Mouse (Mus musculus): ENCODE data around the gene Prune2. TPM values are rescaled to one million over a fixed set of nuclear protein-coding genes. Genes with fewer than 3 reads are reported as not detected.

The Prune2 gene
- polyA plus RNA-seq, 1 experiment from 2014 or later, result 0.55 TPM

DNA sequence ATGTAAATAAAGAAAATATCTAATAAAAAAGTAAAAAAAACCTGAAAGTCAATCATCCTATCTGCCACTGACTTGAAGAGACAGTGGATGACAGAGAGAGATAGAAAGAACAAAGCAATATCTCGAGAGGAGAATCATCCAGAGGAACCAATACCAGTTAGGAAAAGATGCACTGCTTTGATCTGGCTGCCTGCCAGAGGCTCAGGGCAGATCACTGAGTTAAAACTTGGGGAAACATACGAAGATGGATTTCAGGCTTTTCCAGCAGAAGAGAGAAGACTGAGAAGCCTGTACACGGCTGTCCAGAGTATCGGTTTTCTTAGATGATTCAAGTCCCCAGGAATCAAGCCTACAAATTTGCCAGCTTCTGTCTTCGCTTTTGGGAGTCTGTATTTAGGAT, 287.0 kb downstream of the Prune2 start:
- no peaks in the 10 kb centered on the region for H3K36me3 ChIP-seq
- H3K9me3 ChIP-seq (replicated peaks), result no peaks in the 10 kb centered on the region
- DNase-seq (no peak), ATAC-seq (ENCODE audit: low read depth) (no peak)
- no peak overlapping the region for H3K4me2 ChIP-seq
- H3K27me3 ChIP-seq, result no peaks in the 10 kb centered on the region
- 61% methylated on average over 5 of the region's 5 CpGs for WGBS (ENCODE audit: insufficient replicate concordance)
- H3K4me3 ChIP-seq (replicated peaks), result no peak overlapping the region
- no peak overlapping the region for H3K27ac ChIP-seq
- H3K4me1 ChIP-seq (replicated peaks), result peaks cover 6% of the 10 kb centered on the region; the same call in 1 of the 2 replicates
- no peak overlapping the region for H3K9ac ChIP-seq

DNA sequence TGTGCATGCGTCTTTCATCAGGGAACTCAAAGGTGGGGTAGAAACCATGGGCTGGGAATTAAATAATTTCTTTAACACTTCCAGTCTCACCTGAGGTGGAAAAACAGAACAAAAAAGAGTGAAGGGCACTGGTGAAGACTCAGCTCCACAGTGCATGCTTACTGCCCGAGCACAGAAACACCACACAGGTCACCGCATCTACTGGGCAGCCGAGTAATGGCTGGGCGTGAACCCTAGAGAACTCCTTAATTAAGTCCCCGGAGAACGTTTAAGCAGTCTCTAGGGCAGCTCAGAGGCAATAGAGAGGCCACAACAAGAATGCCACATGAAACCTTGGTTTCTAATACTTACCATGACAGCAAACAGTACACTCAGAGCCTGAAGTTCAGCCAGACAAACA, 288.6 kb downstream of the Prune2 start:
- 82% methylated on average over 7 of the region's 7 CpGs for WGBS (ENCODE audit: insufficient replicate concordance)
- H3K36me3 ChIP-seq, result no peaks in the 10 kb centered on the region
- H3K4me1 ChIP-seq (replicated peaks), result peaks cover 6% of the 10 kb centered on the region; the same call in 1 of the 2 replicates
- no peaks in the 10 kb centered on the region for H3K9me3 ChIP-seq (replicated peaks)
- H3K27me3 ChIP-seq, result no peaks in the 10 kb centered on the region
- H3K9ac ChIP-seq, result no peak overlapping the region
- no peak overlapping the region for H3K4me3 ChIP-seq (replicated peaks)
- no peak overlapping the region for H3K27ac ChIP-seq
- DNase-seq (no peak), ATAC-seq (ENCODE audit: low read depth) (no peak)
- no peak overlapping the region for H3K4me2 ChIP-seq

DNA sequence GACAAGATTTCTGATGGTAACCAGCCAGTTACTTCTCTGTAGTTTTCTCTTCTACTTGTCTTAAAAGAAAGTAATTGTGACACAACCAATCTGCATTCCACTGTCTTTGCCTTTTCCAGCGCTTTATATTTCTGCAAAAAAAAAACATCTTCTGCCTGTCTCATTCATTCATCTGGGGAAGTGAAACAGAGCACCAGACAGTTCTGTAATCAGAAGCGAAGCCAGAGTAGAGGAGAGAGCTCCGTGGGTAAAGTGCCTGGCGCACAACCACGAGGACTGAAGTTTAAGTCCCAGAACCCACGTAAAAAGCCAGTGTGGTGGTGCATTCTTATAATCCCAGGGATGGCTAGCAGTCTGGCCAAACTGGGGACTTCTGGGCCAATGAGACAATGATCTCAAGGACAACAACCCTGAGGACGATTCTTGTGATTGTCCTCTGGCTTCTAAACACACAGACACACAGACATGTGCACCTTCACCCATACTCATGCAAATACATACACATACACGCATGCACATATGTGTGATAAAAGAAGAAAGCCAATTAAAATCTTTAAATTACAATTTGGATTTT, 291.5 kb downstream of the Prune2 start:
- no peak overlapping the region for H3K9ac ChIP-seq
- no peaks in the 10 kb centered on the region for H3K36me3 ChIP-seq
- H3K4me1 ChIP-seq (replicated peaks), result peaks cover 6% of the 10 kb centered on the region; the same call in 1 of the 2 replicates
- no peaks in the 10 kb centered on the region for H3K27me3 ChIP-seq
- no peaks in the 10 kb centered on the region for H3K9me3 ChIP-seq (replicated peaks)
- no peak overlapping the region for H3K4me3 ChIP-seq (replicated peaks)
- ATAC-seq (ENCODE audit: low read depth) (no peak), DNase-seq (no peak)
- no peak overlapping the region for H3K27ac ChIP-seq
- no peak overlapping the region for H3K4me2 ChIP-seq
- 59% methylated on average over 8 of the region's 8 CpGs for WGBS (ENCODE audit: insufficient replicate concordance)

DNA sequence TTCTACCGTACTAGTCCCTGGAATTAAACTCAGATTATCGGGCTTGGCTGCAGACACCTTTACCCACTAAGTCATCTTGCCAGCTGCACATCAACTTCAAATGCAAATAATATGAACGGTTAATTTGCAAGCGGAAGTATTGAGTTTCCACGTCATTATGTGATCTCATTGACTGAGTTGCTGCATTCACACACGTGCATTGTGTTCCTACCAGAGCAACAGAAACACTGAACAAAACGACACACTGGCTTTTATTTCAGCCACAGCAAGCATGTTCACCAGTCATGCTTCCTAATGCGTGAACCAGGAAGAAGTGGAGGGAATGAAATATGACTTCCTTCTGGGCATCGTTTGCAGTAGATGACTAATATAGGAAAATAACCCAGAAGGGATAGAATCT, 293.8 kb downstream of the Prune2 start:
- H3K27ac ChIP-seq, result no peak overlapping the region

DNA sequence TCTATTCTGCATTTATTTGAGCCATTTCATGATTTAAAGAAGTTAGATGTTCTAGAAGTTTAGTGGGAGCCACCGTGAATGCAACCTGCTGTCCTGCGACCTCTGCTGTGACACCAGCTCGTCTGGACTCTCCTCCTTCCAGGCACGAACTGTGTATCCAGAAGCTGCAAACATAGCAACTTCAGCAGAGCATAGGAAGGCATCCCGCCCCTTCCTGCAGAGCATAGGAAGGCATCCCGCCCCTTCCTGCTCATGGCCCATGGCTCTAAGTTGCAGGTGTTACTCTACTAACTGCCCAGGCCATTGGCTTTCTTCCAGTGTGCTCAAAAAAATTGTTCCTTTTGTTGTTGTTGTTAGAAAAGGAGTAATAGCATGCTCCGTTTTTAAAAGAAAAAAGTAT, 294.9 kb downstream of the Prune2 start:
- no peak overlapping the region for H3K9ac ChIP-seq
- H3K4me1 ChIP-seq (replicated peaks), result no peaks in the 10 kb centered on the region
- DNase-seq, result no peak
- no peaks in the 10 kb centered on the region for H3K27me3 ChIP-seq
- H3K4me2 ChIP-seq, result no peak overlapping the region
- H3K4me3 ChIP-seq (replicated peaks), result no peak overlapping the region
- 65% methylated on average over 7 of the region's 7 CpGs for WGBS (ENCODE audit: insufficient replicate concordance)
- no peaks in the 10 kb centered on the region for H3K36me3 ChIP-seq
- no peak overlapping the region for H3K27ac ChIP-seq
- ATAC-seq (ENCODE audit: low read depth), result no peak
- no peaks in the 10 kb centered on the region for H3K9me3 ChIP-seq (replicated peaks)

More for the DNA sequence above, 293.8 kb downstream of the Prune2 start:
- Histone ChIP-seq H3K4me3 (replicated peaks) (no peak overlapping the region), H3K9ac (no peak overlapping the region), H3K27me3 (no peaks in the 10 kb centered on the region), H3K4me2 (no peak overlapping the region), H3K4me1 (replicated peaks) (no peaks in the 10 kb centered on the region), H3K36me3 (no peaks in the 10 kb centered on the region), H3K9me3 (replicated peaks) (no peaks in the 10 kb centered on the region)
- WGBS (ENCODE audit: insufficient replicate concordance), result 70% methylated on average over 9 of the region's 9 CpGs
- no peak for ATAC-seq (ENCODE audit: low read depth)
- DNase-seq, result no peak

DNA sequence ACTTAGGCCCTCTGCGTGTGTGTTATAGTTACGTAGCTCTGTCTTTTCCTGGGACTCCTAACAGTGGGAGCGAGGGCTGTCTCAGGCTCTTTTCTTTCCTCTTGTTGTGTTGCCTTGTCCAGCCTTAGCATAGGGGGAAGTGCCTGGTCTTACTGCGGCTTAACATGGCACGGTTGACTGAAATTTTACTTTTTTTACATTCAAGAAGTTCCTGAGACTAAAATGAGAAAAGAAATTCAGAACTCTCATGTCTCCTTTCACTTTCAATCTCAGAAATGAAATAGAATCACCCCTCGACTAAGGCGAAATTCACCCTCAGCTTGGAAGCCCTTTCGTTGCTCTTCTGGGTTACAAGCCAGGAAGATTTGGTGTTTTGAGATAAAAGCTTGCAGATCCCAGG, 295.5 kb downstream of the Prune2 start:
- H3K9ac ChIP-seq, result no peak overlapping the region
- no peaks in the 10 kb centered on the region for H3K9me3 ChIP-seq (replicated peaks)
- WGBS (ENCODE audit: insufficient replicate concordance), result 63% methylated on average over 8 of the region's 8 CpGs
- H3K27ac ChIP-seq, result no peak overlapping the region
- ATAC-seq (ENCODE audit: low read depth), result no peak
- DNase-seq, result no peak
- H3K36me3 ChIP-seq, result no peaks in the 10 kb centered on the region
- H3K4me1 ChIP-seq (replicated peaks), result no peaks in the 10 kb centered on the region
- no peak overlapping the region for H3K4me3 ChIP-seq (replicated peaks)
- H3K27me3 ChIP-seq, result no peaks in the 10 kb centered on the region
- no peak overlapping the region for H3K4me2 ChIP-seq

DNA sequence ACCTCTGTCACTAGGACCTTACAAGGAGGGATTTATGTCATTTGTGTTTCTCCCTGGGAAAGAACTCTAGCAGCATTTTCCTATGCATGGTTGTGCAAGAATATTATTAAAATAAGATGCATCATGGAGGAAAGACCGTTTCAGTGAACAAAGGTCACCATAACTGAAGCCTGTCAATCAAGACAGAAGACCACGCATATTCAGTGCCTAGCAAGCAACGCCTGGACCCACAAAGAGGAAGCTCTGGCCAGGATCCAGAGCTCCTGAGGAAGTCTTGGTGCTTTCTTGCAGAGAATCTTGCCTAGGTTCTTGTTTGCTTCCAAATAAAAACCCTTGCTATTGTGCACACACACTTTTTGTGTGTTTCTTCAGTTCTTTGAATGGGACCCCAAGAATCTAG, 296.9 kb downstream of the Prune2 start:
- Histone ChIP-seq H3K9ac (no peak overlapping the region), H3K9me3 (replicated peaks) (no peaks in the 10 kb centered on the region), H3K4me2 (no peak overlapping the region), H3K27ac (no peak overlapping the region), H3K36me3 (no peaks in the 10 kb centered on the region), H3K4me3 (replicated peaks) (no peak overlapping the region), H3K4me1 (replicated peaks) (no peaks in the 10 kb centered on the region), H3K27me3 (no peaks in the 10 kb centered on the region)
- DNase-seq, result no peak
- 8% methylated on average over 3 of the region's 3 CpGs for WGBS (ENCODE audit: insufficient replicate concordance)
- ATAC-seq (ENCODE audit: low read depth), result no peak

DNA sequence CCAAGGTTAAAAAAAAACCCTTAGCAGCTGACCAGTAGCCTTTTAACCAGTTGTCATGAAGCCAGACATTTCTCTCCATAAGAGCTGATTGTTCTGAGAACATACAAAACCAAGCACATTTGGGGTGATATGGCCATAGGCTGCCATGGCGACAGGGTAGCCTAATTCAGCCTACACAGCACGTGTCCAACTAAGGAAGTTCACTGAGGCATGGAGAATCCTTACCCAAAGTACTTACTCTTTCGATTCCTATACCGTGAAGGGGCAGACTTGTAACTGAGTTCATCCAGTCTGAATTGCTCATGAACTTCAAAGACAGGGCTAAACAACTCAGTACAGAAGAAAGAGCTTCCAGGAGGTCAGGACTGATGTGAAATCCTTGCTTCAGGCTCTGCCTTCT, 299.6 kb downstream of the Prune2 start:
- Histone ChIP-seq H3K4me1 (replicated peaks) (no peaks in the 10 kb centered on the region), H3K27ac (no peak overlapping the region), H3K9me3 (replicated peaks) (no peaks in the 10 kb centered on the region), H3K9ac (no peak overlapping the region), H3K4me3 (replicated peaks) (no peak overlapping the region), H3K36me3 (no peaks in the 10 kb centered on the region), H3K27me3 (no peaks in the 10 kb centered on the region), H3K4me2 (no peak overlapping the region)
- DNase-seq (no peak), ATAC-seq (ENCODE audit: low read depth) (no peak)
- WGBS (ENCODE audit: insufficient replicate concordance), result 60% methylated on average over 4 of the region's 4 CpGs

DNA sequence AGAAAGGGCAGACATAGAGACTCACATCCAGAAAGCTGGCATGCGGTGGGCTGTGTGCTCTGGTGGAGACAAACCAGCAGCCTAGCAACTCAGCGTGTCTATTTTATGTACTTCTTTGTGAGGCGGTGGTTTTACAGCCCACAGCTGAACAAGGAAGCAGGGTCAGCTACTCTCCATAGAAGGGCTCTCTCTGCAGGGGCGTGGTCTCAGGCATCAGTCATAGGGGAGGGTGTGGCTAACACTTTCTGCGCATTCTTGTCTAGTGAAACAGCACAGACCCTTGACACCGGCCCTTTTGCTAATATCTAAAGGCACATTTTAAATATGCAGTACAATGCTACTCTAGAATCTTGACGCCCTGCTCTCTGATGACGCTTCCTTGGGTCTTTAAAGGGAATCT, 300.5 kb downstream of the Prune2 start:
- Histone ChIP-seq H3K36me3 (no peaks in the 10 kb centered on the region), H3K4me2 (no peak overlapping the region), H3K4me1 (replicated peaks) (0 out of 2 replicates have a peak, but pooled peaks cover 2% of the 10 kb centered on the region), H3K27ac (no peak overlapping the region), H3K9ac (no peak overlapping the region), H3K9me3 (replicated peaks) (no peaks in the 10 kb centered on the region), H3K27me3 (no peaks in the 10 kb centered on the region), H3K4me3 (replicated peaks) (no peak overlapping the region)
- 47% methylated on average over 8 of the region's 8 CpGs for WGBS (ENCODE audit: insufficient replicate concordance)
- ATAC-seq (ENCODE audit: low read depth) (peak; percentile 54; the same call in 1 of the 2 replicates), DNase-seq (no peak)

DNA sequence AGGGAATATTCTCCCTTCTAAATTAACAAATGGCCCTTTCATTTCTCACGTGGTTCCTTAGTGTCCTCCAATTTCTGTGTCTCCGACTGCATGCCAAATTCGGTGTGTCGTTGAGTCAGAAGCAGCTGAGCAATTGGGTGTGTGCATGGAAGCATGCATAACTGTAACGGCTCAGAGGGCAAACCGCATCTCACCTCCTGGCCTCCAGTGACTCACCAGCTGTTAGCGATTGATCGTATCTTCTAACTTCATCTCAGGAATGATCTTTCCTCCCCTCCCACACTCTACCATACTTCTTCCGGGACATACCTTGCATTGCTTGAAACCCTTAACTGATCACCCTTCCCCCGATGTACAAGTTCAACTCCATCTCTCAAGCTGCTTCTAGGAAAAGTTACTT, 300.9 kb downstream of the Prune2 start:
- WGBS (ENCODE audit: insufficient replicate concordance), result 77% methylated on average over 10 of the region's 10 CpGs

DNA sequence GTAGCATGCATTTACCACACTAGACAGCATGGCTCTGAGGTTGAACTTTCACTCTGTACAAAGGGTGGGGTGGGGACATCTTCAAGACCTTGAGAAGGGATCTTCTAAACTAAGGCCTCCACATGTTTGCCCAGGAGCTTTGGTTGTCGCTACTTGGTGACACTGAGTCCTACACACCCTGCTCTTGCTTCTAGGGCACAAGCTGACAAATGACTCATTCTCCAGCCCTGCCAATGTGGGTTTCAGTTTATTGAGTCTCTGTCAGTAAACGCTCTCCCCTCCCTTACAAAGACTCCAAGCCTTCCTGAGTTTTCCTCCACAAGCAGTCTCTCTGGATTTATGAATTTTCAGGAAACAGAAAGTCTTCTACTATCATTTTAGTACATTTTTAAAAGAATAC, 307.3 kb downstream of the Prune2 start:
- no peak overlapping the region for H3K4me2 ChIP-seq
- no peak overlapping the region for H3K9ac ChIP-seq
- H3K27ac ChIP-seq, result no peak overlapping the region
- H3K27me3 ChIP-seq, result no peaks in the 10 kb centered on the region
- no peaks in the 10 kb centered on the region for H3K9me3 ChIP-seq (replicated peaks)
- no peak overlapping the region for H3K4me3 ChIP-seq (replicated peaks)
- ATAC-seq (ENCODE audit: low read depth) (no peak), DNase-seq (no peak)
- no peaks in the 10 kb centered on the region for H3K36me3 ChIP-seq
- 66% methylated on average over 2 of the region's 2 CpGs for WGBS (ENCODE audit: insufficient replicate concordance)
- H3K4me1 ChIP-seq (replicated peaks), result peaks cover 8% of the 10 kb centered on the region; the same call in 1 of the 2 replicates

More for the DNA sequence above, 300.9 kb downstream of the Prune2 start:
- DNase-seq (no peak), ATAC-seq (ENCODE audit: low read depth) (no peak)
- Histone ChIP-seq H3K27me3 (no peaks in the 10 kb centered on the region), H3K4me1 (replicated peaks) (0 out of 2 replicates have a peak, but pooled peaks cover 3% of the 10 kb centered on the region), H3K4me3 (replicated peaks) (no peak overlapping the region), H3K36me3 (no peaks in the 10 kb centered on the region), H3K27ac (no peak overlapping the region), H3K4me2 (no peak overlapping the region), H3K9ac (no peak overlapping the region), H3K9me3 (replicated peaks) (no peaks in the 10 kb centered on the region)

DNA sequence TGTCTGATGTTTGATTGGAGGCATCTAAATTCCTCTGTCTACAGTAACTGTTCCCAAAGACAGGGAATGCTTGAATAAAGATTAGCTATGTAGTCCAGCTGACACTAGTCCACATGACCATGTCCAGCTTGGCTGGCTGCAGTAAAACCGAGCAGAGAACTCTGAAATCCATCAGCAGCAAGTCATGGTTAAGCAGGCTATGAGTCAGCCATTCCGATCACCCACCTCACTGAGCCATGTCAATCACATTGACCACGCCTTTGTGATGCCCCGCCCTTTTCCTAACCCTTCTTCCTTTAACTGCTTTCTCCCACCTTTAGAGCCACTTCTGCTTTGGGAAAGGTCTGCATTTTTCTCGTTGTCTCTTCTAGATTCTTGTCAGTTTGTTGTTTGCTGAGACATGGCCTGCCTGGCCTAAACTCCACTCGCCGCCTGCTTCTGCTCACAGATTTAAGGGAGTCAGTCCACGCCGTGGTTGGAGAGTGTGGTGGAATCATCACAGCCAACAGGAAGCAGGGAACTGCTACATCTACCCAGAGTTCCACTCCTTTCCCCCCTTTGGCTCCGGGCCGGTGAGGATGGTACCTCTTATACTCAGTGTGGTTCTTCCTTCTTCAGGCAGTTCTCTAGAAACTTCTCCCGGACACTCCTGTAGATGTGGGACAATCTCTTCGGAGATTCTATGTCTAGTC, 307.9 kb downstream of the Prune2 start:
- ATAC-seq (ENCODE audit: low read depth) (peak; percentile 74; the same call in 1 of the 2 replicates), DNase-seq (peak; percentile 14)
- 53% methylated on average over 13 of the region's 13 CpGs for WGBS (ENCODE audit: insufficient replicate concordance)
- peaks cover 8% of the 10 kb centered on the region; the same call in 1 of the 2 replicates for H3K4me1 ChIP-seq (replicated peaks)
- no peak overlapping the region for H3K4me3 ChIP-seq (replicated peaks)
- H3K36me3 ChIP-seq, result no peaks in the 10 kb centered on the region
- no peaks in the 10 kb centered on the region for H3K9me3 ChIP-seq (replicated peaks)
- no peak overlapping the region for H3K9ac ChIP-seq
- no peaks in the 10 kb centered on the region for H3K27me3 ChIP-seq
- H3K4me2 ChIP-seq, result no peak overlapping the region
- H3K27ac ChIP-seq, result no peak overlapping the region
